Mouse (Mus musculus) ES-Bruce4 (cell line): ENCODE measurements around the gene Ccdc13.

Experiments
- CTCF ChIP-seq: IDR thresholded peaks from one replicate; pipeline ENCODE4 v1.8.1; 2011; ENCODE audit warnings: low read depth, low read length
- EP300 ChIP-seq: IDR thresholded peaks from 2 replicates; pipeline ENCODE4 v1.6.1; 2011; ENCODE audit warnings: low read depth, low read length; ENCODE audit not compliant: insufficient read depth
- POLR2A ChIP-seq: IDR thresholded peaks from one replicate; pipeline ENCODE4 v1.8.1; 2011; ENCODE audit warnings: low read length; ENCODE audit not compliant: insufficient read depth

GRCm38 (mm10) chr9:121847138-121847537 lies 7.9 kb upstream of the Ccdc13 start:
- TF ChIP-seq POLR2A (no peak), CTCF (no peak), EP300 (no peak)
